Mouse (Mus musculus) limb, embryonic 15.5 days (tissue): ENCODE results near the gene Dlx6. TPM values are rescaled to one million over a fixed set of nuclear protein-coding genes. Genes with fewer than 3 reads are reported as not detected.

ENCODE experiments used
- ATAC-seq: fragments of 200-750 bp; cut with Nextera tagmentation; 2 replicates; pipeline ENCODE4 v1.8.0; 2017; ENCODE audit warnings: low read depth, moderate TSS enrichment; ENCODE audit not compliant: insufficient number of reproducible peaks, low FRiP score, low TSS enrichment
- H3K27ac ChIP-seq: fragments of 300-500 bp; sonication (generic); 2 replicates; pipeline ENCODE4 v1.5.1; 2015; ENCODE audit warnings: moderate library complexity, mild to moderate bottlenecking, inconsistent platforms
- H3K27me3 ChIP-seq: fragments of 300-500 bp; sonication (generic); 2 replicates; pipeline ENCODE4 v1.6.1; 2015; ENCODE audit warnings: inconsistent platforms
- H3K36me3 ChIP-seq: fragments of 300-500 bp; sonication (generic); 2 replicates; pipeline ENCODE4 v1.6.1; 2015; ENCODE audit warnings: inconsistent platforms
- H3K4me1 ChIP-seq: fragments of 300-500 bp; sonication (generic); 2 replicates; pipeline ENCODE4 v1.6.1; 2015; ENCODE audit warnings: inconsistent platforms
- H3K4me2 ChIP-seq: fragments of 300-500 bp; sonication (generic); 2 replicates; pipeline ENCODE4 v1.6.1; 2015; ENCODE audit warnings: mild to moderate bottlenecking, inconsistent platforms
- H3K4me3 ChIP-seq: fragments of 300-500 bp; sonication (generic); 2 replicates; pipeline ENCODE4 v1.5.1; 2015; ENCODE audit warnings: mild to moderate bottlenecking, inconsistent platforms
- H3K9ac ChIP-seq: fragments of 300-500 bp; sonication (generic); 2 replicates; pipeline ENCODE4 v1.6.1; 2015; ENCODE audit warnings: inconsistent platforms
- H3K9me3 ChIP-seq: fragments of 300-500 bp; sonication (generic); 2 replicates; pipeline ENCODE4 v1.6.1; 2016; ENCODE audit warnings: inconsistent platforms
- whole genome bisulfite sequencing: fragments of 180-500 bp; shearing (Covaris S2); methylation state at CpG from one replicate; pipeline ENCODE4 v1.1.7; 2015; 5-methylcytosine and 5-hydroxymethylcytosine counted together
- polyA plus RNA-seq: library from polyadenylated mRNA; unstranded; fragments of >200 nt; fragmentation: Nextera tagmentation; extraction: Ambion mirVana; gene quantifications from 2 replicates; pipeline ENCODE4 v1.2.1, GENCODE M21; 2015

The Dlx6 gene
- polyA plus RNA-seq, 1 experiment from 2014 or later, result 1.7 TPM

DNA sequence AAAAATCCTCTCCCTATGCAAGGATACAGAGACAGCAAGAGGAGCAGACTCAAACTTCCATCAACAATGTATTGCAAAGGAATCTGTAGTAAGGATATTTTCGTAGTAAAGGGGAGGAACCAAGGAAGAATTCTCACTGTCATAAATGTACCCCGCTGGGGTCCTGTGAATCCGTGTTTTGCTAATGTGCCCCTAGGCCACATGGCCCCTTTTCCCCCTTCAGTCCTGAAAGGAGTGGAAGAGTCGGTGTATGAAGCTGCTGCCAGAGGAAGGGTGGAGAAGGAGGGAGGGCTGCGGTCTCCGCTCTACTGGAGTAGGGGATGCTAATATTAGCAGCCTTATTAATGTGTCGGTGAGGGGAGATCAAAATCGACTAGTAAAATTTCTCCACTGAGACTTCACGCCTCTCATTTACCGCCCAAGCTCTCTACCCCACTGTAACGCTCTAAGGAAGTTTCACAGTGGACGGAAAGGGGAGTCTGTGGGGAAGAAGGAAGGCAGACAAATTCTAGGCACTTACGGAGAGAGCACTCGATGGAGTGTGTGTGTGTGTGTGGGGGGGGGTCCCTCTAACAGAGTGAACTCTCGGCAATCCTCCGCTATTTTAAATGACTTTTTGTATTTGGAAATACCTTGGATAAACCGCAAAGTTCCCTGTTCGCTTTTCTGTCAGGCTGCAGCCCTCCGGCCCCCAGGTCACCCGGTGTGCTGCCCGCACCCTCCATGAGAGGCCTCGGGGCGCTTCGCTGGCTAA lies 17.4 kb downstream of the Dlx6 start:
- Histone ChIP-seq H3K9me3 (no peaks in the 10 kb centered on the region), H3K9ac (peak overlapping the region; percentile 74), H3K27ac (peak overlapping the region; percentile 84; the same call in 1 of the 2 replicates), H3K36me3 (no peaks in the 10 kb centered on the region), H3K27me3 (peaks cover 77% of the 10 kb centered on the region), H3K4me2 (peak overlapping the region; percentile 91), H3K4me3 (peak overlapping the region; percentile 62), H3K4me1 (peaks cover 40% of the 10 kb centered on the region)
- no peak for ATAC-seq
- WGBS, result 1% methylated on average over 24 of the region's 24 CpGs

DNA sequence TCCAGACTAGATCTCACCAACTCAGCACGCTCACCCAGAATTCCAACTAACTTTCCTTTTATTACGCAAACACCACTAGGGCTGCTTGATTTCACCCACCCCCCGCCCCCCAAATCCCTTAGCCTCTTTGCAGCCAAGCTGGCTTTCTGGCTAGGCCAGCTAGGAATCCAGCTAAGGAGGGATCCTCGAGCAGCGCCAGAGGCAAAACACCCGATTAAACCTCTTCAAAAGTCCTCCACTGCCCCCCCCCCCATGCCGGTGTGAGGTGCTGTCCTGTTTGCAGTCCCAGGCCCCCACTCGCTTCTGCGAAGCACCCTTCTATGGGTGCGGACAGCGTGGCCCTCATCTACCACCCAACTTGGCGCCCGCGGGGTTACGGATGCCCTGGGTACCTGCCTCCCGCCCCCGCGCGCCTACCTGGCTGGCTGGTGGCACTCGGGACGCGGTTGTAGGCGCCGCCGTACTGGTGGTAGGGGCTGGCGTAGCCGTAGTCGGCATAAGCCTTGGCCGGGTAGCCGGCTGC lies 18.0 kb downstream of the Dlx6 start:
- H3K9ac ChIP-seq, result peak overlapping the region; percentile 74
- WGBS, result under 1% methylated on average over 30 of the region's 30 CpGs
- peaks cover 71% of the 10 kb centered on the region for H3K27me3 ChIP-seq
- H3K4me3 ChIP-seq, result peak overlapping the region; percentile 62
- no peaks in the 10 kb centered on the region for H3K36me3 ChIP-seq
- ATAC-seq, result peak; percentile 35; the same call in 1 of the 2 replicates
- peak overlapping the region; percentile 91 for H3K4me2 ChIP-seq
- H3K27ac ChIP-seq, result peak overlapping the region; percentile 84
- H3K4me1 ChIP-seq, result peaks cover 37% of the 10 kb centered on the region
- H3K9me3 ChIP-seq, result no peaks in the 10 kb centered on the region

DNA sequence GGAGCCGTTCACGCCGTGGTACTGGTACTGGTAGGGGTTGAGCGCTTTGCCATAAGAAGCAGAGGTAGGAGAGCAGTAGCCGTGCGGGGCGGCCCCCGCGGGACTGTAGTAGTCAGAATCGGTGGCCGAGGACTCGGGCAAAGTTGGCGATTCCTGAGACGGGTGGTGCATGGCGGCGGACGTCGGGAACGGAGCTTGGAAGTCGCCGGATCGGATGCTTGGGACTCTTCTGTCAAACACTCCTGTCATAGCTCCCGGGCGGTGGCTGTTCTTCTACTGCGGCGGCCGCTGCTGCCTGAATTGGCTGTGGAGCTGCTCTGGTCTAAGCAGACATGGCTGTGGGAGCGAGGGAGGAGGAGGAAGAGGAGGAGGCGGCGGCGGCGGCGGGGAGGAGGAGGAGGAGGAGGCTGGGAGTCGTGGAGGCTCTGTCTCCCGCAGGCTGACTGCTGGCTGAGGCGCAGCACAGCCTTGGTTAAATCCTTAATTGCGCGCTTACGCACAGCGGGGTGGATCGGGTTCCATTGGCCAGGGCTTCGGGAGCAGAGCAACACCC lies 18.6 kb downstream of the Dlx6 start, which contains the start of gene Dlx5:
Gene Dlx5 (minus strand): TSS at position 448 of the 553 bp plus-strand sequence.
- peak within 1 kb of the TSS; percentile 74 for H3K9ac ChIP-seq
- peak within 1 kb of the TSS; percentile 91 for H3K4me2 ChIP-seq
- no peaks in the 10 kb centered on the region for H3K36me3 ChIP-seq
- H3K27me3 ChIP-seq, result peaks cover 65% of the 10 kb centered on the region
- H3K4me3 ChIP-seq, result peak within 1 kb of the TSS; percentile 62
- under 1% methylated on average over 35 of the region's 42 CpGs for WGBS
- H3K4me1 ChIP-seq, result peaks cover 37% of the 10 kb centered on the region
- no peaks in the 10 kb centered on the region for H3K9me3 ChIP-seq
- ATAC-seq, result peak; percentile 83
- peak within 1 kb of the TSS; percentile 84 for H3K27ac ChIP-seq

DNA sequence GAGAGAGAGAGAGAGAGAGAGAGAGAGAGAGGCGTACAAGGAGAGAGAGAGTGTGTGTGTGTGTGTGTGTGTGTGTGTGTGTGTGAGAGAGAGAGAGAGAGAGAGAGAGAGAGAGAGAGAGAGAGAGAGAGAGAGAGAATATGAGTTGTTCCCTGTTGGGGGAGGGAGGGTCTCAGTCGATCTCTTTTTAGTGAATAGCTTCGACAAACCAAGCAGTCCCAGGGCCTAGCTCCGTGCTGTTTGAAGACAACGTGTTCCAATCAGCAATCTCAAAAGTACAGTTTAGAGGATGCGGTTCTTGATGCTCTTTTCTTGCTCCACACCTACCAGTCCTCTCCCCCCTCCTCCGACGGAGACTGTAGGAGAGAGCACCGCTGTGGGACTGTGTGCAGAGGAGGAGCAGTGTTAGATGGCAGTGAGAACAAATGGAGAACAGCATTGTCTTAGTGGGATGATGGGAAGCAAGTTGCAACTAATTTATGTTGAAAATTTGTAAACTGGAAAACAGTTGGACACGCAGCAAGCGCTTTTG lies 19.2 kb downstream of the Dlx6 start:
- Histone ChIP-seq H3K4me1 (peaks cover 37% of the 10 kb centered on the region), H3K27ac (peak overlapping the region; percentile 47), H3K4me3 (peak overlapping the region; percentile 62), H3K9ac (no peak overlapping the region), H3K27me3 (peaks cover 59% of the 10 kb centered on the region), H3K36me3 (no peaks in the 10 kb centered on the region), H3K4me2 (peak overlapping the region; percentile 91), H3K9me3 (no peaks in the 10 kb centered on the region)
- ATAC-seq, result no peak
- 15% methylated on average over 11 of the region's 11 CpGs for WGBS

DNA sequence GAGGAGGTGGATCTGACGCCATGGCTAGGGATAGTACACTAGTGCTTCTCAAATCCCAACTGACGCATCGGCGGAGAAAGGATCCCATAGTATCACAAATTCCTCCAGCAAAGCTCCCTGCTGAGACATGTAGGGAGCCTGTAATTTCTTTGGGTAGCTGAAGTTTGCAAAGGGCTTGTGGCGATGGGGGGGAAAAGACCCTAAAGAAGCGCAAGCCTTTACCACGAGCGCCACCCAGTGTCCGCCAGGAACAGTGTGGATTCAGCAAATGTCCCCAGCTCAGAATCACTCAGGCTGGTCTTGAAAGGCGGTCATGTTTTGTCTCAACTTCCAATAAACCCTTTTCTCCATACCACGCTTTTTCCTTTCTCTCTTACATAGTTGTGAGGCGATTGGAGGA lies 21.8 kb downstream of the Dlx6 start:
- no peak for ATAC-seq
- Histone ChIP-seq H3K4me3 (no peak overlapping the region), H3K27me3 (peaks cover 34% of the 10 kb centered on the region), H3K27ac (no peak overlapping the region), H3K4me1 (peaks cover 20% of the 10 kb centered on the region), H3K9me3 (no peaks in the 10 kb centered on the region), H3K9ac (no peak overlapping the region), H3K36me3 (no peaks in the 10 kb centered on the region), H3K4me2 (0 out of 2 replicates have a peak overlapping the region, but pooled peaks have one; percentile 1)
- 3% methylated on average over 12 of the region's 12 CpGs for whole genome bisulfite sequencing

DNA sequence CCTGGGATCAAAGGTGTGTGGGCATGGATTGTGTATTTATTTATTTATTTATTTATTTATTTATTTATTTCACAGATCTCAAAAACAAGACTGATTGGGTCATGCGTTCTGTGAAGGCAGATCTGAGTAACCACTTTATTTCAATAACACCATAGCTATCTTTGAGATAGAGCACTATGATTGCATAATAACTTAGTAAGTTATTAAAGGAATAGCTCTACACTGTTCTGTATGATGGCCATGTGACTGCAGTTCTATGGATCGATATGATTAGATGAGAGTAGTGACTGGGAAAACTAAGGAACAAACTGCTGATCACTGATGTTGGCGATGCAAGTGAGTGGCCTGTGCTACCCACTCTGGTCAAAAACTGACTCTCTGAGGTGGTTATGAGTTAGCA lies 23.1 kb downstream of the Dlx6 start:
- H3K9ac ChIP-seq, result no peak overlapping the region
- no peak overlapping the region for H3K27ac ChIP-seq
- no peaks in the 10 kb centered on the region for H3K9me3 ChIP-seq
- 83% methylated on average over 3 of the region's 3 CpGs for WGBS
- peaks cover 24% of the 10 kb centered on the region for H3K27me3 ChIP-seq
- no peak overlapping the region for H3K4me2 ChIP-seq
- no peak for ATAC-seq
- H3K4me3 ChIP-seq, result no peak overlapping the region
- peaks cover 9% of the 10 kb centered on the region for H3K4me1 ChIP-seq
- H3K36me3 ChIP-seq, result no peaks in the 10 kb centered on the region

DNA sequence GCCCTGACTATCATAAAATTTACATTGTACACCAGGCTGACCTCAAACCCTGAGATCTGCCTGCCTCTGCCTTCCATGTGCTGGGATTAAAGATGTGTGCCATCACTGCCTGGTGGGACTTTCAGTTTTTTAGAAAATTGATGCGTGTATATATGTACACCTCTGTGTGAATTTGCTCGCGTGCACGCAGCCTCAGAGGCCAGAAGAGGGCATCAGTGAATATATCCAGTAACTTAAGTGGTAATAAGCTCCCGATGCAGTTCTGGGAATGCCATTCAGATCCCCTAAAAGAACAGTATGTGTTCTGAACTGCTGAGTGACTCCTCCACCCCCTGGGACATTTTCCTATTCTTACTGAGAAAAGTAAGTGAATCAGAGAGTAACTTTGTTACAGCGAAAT lies 26.9 kb downstream of the Dlx6 start:
- no peaks in the 10 kb centered on the region for H3K27me3 ChIP-seq
- WGBS, result 63% methylated on average over 6 of the region's 6 CpGs

DNA sequence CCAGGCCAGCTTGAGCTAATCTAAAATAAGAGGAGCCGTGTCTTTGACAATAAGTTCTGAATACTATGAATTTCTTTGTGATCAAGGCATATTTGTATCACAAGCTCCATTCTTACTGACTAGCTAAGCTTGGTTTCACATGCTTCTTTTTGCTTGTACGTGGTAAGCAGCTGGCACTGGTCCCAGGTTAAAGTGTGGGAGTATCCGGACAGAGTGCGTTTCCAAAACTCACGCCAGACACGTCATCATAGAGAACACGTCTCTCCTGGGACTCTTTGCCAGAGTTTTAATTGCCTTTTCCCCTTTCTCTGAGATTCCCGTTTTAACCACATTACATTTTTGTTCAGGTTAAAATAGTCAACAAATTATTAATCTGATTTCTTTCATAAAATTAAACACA lies 46.5 kb downstream of the Dlx6 start:
- 32% methylated on average over 8 of the region's 8 CpGs for WGBS
- ATAC-seq, result no peak

More for the DNA sequence above, 26.9 kb downstream of the Dlx6 start:
- no peak for ATAC-seq
- Histone ChIP-seq H3K4me2 (no peak overlapping the region), H3K9ac (no peak overlapping the region), H3K36me3 (no peaks in the 10 kb centered on the region), H3K4me1 (no peaks in the 10 kb centered on the region), H3K27ac (no peak overlapping the region), H3K4me3 (no peak overlapping the region), H3K9me3 (no peaks in the 10 kb centered on the region)

DNA sequence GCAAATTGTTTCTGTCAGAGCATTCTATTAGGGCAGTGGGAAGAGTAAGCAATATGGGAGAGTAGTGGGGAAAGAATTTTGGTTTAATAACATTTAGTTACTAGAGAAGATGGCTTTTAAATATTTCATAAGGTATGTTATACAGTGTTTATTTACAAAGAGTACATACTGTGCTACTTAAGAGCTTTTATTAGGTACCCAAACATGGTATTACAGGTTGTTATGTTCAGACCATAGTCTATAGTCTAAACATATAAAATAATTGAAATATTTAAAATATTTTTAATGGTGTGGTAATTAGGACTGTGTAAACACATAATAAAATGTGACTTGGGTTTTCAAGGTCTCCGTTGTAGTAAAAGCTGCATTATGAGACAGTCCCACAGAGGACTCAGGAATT lies 51.2 kb downstream of the Dlx6 start:
- Histone ChIP-seq H3K4me1 (no peaks in the 10 kb centered on the region), H3K9ac (no peak overlapping the region), H3K9me3 (no peaks in the 10 kb centered on the region), H3K4me2 (no peak overlapping the region), H3K27ac (no peak overlapping the region), H3K36me3 (no peaks in the 10 kb centered on the region), H3K27me3 (no peaks in the 10 kb centered on the region), H3K4me3 (no peak overlapping the region)
- WGBS, result 42% methylated on average over 1 of the region's 1 CpGs
- 0 out of 2 replicates have a peak, but pooled peaks have one; percentile 52 for ATAC-seq

More for the DNA sequence above, 46.5 kb downstream of the Dlx6 start:
- no peak overlapping the region for H3K9ac ChIP-seq
- no peaks in the 10 kb centered on the region for H3K9me3 ChIP-seq
- H3K36me3 ChIP-seq, result no peaks in the 10 kb centered on the region
- H3K27ac ChIP-seq, result no peak overlapping the region
- no peaks in the 10 kb centered on the region for H3K27me3 ChIP-seq
- H3K4me1 ChIP-seq, result no peaks in the 10 kb centered on the region
- H3K4me3 ChIP-seq, result no peak overlapping the region
- H3K4me2 ChIP-seq, result no peak overlapping the region

DNA sequence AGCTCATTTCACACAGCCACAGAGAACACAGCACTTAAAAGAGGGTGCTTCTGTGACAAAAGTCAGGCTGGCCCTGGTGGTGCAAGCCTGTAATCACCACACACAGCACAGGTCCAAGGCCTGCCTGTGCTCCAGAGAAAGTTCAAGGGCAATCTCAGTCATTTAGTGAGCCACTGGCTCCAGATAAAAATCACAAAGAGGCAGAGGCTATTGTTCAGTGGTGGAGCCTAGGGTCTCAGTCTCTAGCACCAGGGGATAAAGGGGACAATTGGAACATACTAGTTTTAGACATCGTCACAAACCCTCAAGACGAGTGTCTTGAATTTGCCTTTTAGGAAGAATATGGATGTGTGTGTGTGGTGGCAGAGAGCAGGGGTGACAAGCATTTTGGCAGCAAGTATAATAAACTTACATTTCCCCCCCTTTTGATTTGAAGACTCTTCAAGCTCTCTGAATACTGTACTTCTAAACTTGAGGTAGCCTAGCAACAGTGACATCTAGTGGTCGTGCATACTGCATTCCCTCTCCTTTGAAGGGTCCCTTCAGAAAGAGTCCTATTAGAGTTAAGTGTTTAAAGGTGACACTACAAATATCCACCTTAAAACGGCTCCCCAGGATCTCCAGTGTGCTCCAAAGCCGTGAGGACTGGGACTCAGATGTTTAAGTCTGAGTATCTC lies 51.9 kb downstream of the Dlx6 start:
- H3K9ac ChIP-seq, result no peak overlapping the region
- H3K27me3 ChIP-seq, result no peaks in the 10 kb centered on the region
- no peak for ATAC-seq
- no peaks in the 10 kb centered on the region for H3K9me3 ChIP-seq
- H3K4me1 ChIP-seq, result no peaks in the 10 kb centered on the region
- no peaks in the 10 kb centered on the region for H3K36me3 ChIP-seq
- H3K4me2 ChIP-seq, result no peak overlapping the region
- no peak overlapping the region for H3K4me3 ChIP-seq
- WGBS, result 38% methylated on average over 5 of the region's 5 CpGs
- H3K27ac ChIP-seq, result 0 out of 2 replicates have a peak overlapping the region, but pooled peaks have one; percentile 23

DNA sequence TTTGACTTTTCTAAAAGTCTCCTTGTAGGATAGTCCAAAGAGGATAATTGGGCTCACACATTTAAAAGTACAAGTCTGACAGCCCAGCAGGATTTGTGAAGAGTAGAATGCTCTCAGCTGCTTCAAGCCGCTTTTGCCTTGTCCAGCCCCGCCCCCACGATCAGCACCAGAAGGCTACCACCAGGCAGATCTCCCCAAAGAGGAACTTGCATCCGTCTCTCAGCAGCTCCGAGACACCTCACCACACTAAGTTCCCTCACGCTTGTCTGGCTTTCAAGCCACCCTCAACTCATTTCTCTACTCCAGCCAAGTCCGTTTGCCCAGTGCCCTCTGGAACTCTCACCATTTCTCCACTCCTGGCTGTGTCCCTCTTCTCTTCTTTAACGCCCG lies 52.4 kb downstream of the Dlx6 start:
- H3K9ac ChIP-seq, result no peak overlapping the region
- no peaks in the 10 kb centered on the region for H3K27me3 ChIP-seq
- no peak for ATAC-seq
- no peaks in the 10 kb centered on the region for H3K4me1 ChIP-seq
- no peaks in the 10 kb centered on the region for H3K9me3 ChIP-seq
- H3K36me3 ChIP-seq, result no peaks in the 10 kb centered on the region
- no peak overlapping the region for H3K4me2 ChIP-seq
- no peak overlapping the region for H3K4me3 ChIP-seq
- H3K27ac ChIP-seq, result no peak overlapping the region
- 57% methylated on average over 9 of the region's 9 CpGs for WGBS
